ENCODE assay signal across 19 mouse cellular contexts in genomic region chr9:110123322-110123721, GRCm38 (mm10). TPM values are rescaled to one million over a fixed set of nuclear protein-coding genes. Genes with fewer than 3 reads are reported as not detected.
A peak's percentile ranks its signal among the peaks of the same experiment; 100 is the strongest.
DNase-seq lines count a peak whose midpoint lies in the region; ATAC-seq lines count a peak whose summit lies in the region.
"Had no signal": no experiment of that assay in that cellular context is flagged by ENCODE, and none has a peak within 500 bp of the region (broad histone marks: within the 10 kb centered on the region; RNA-seq: fewer than 3 reads in every experiment).

No protein-coding gene starts in this region.

- DNase-seq in A20 (ENCODE audit: low read depth, low spot score), result peak; percentile 59
- DNase-seq in lung, postnatal 36 days, result no peak
- no peak for DNase-seq in testis, postnatal 10 days (ENCODE audit: low spot score)
- DNase-seq: adrenal gland, adult 8-10 months; adrenal gland, postnatal 14 days; adrenal gland, postnatal 36 days; cerebellum, adult 11-12 months; cerebellum, adult 2 months; cerebellum, adult 9-10 months; cerebellum, postnatal 10 days; cerebellum, postnatal 25 days; embryo, embryonic 11 days had no signal

- 0 out of 2 replicates have a peak, but pooled peaks have one; percentile 42 for ATAC-seq in common myeloid progenitor, adult 5-6 weeks (replicated peaks; ENCODE audit: low read depth, poor library complexity, severe bottlenecking)
- peak; percentile 48; the same call in 1 of the 2 replicates for ATAC-seq in megakaryocyte progenitor cell, adult 5-6 weeks (replicated peaks; ENCODE audit: poor library complexity)
- ATAC-seq in erythroid progenitor cell, adult 5-6 weeks (replicated peaks; ENCODE audit: low FRiP score, poor library complexity, severe bottlenecking), result no peak
- ATAC-seq: activated CD4-positive, CD25-positive, alpha-beta regulatory T cell, adult 4 months; forebrain, embryonic 13.5 days; forebrain, embryonic 16.5 days; Patski had no signal

RNA-seq across cellular contexts. Expression of gene Dhx30, which starts 5.7 kb away (rescaled TPM):
- total RNA-seq in common myeloid progenitor, adult 5-6 weeks (2017), result 56.8 and 59.2 TPM in 2 replicates
- total RNA-seq in megakaryocyte progenitor cell, adult 5-6 weeks (2015), result 56.3 and 69.5 TPM in 2 replicates
- total RNA-seq in megakaryocyte progenitor cell, adult 5-6 weeks (2017), result 45.0 and 69.6 TPM in 2 replicates
- 28.5 and 32.4 TPM in 2 replicates for total RNA-seq in erythroid progenitor cell, adult 5-6 weeks (2015; ENCODE audit: low replicate concordance)
- total RNA-seq in erythroid progenitor cell, adult 5-6 weeks (2017; ENCODE audit: low replicate concordance), result 14.8 and 39.3 TPM in 2 replicates

RNA-seq across cellular contexts. Expression of gene Smarcc1, which starts 5.8 kb away (rescaled TPM):
- total RNA-seq in common myeloid progenitor, adult 5-6 weeks (2017), result 110 and 146 TPM in 2 replicates
- 113 and 117 TPM in 2 replicates for total RNA-seq in megakaryocyte progenitor cell, adult 5-6 weeks (2015)
- 62.3 and 78.3 TPM in 2 replicates for total RNA-seq in megakaryocyte progenitor cell, adult 5-6 weeks (2017)
- total RNA-seq in erythroid progenitor cell, adult 5-6 weeks (2015; ENCODE audit: low replicate concordance), result 40.7 and 61.6 TPM in 2 replicates
- total RNA-seq in erythroid progenitor cell, adult 5-6 weeks (2017; ENCODE audit: low replicate concordance), result 49.2 and 71.5 TPM in 2 replicates
